Mouse (Mus musculus) MEL (cell line): ENCODE results near the gene Mif. TPM values are rescaled to one million over a fixed set of nuclear protein-coding genes. Genes with fewer than 3 reads are reported as not detected.

Experiments used
- DNase-seq: peaks from one replicate; pipeline ENCODE4 v3.0.0; 2011; ENCODE audit warnings: low read depth, low spot score
- H3K27ac ChIP-seq: 2 replicates; pipeline ENCODE4 v1.5.1; 2012; ENCODE audit warnings: low read depth, mild to moderate bottlenecking, control low read depth, low read length, moderate library complexity; ENCODE audit not compliant: control insufficient read depth
- H3K27me3 ChIP-seq, 2 experiments: fragments of 150-350 bp in 1 of 2; sonication (generic) in 1 of 2; 2 replicates each; pipeline ENCODE4 v1.6.1; 2012; ENCODE audit warnings: low read length in 2 of 2, mild to moderate bottlenecking in 2 of 2, improper control_type of control experiment in 1 of 2, moderate library complexity in 1 of 2; ENCODE audit not compliant: insufficient read depth in 2 of 2, control insufficient read depth in 1 of 2
- H3K36me3 ChIP-seq, 2 experiments: 2 replicates each; pipeline ENCODE4 v1.6.1; 2012 to 2014; ENCODE audit warnings: low read length in 2 of 2, improper control_type of control experiment in 1 of 2, inconsistent platforms in 1 of 2, mild to moderate bottlenecking in 1 of 2; ENCODE audit not compliant: insufficient read depth in 2 of 2, control insufficient read depth in 1 of 2
- H3K4me1 ChIP-seq, 2 experiments: fragments of 150-350 bp in 1 of 2; sonication (generic) in 1 of 2; 2 replicates each; pipeline ENCODE4 v1.6.1; 2012; ENCODE audit warnings: low read length in 2 of 2, improper control_type of control experiment in 1 of 2, mild to moderate bottlenecking in 1 of 2; ENCODE audit not compliant: insufficient read depth in 2 of 2, control insufficient read depth in 1 of 2
- H3K4me3 ChIP-seq, 2 experiments: fragments of 150-350 bp in 1 of 2; sonication (generic) in 1 of 2; 2 replicates each; pipeline ENCODE4 v1.5.1; 2012; ENCODE audit warnings: low read depth in 2 of 2, low read length in 2 of 2, mild to moderate bottlenecking in 2 of 2, moderate library complexity in 2 of 2, control low read depth in 1 of 2, improper control_type of control experiment in 1 of 2; ENCODE audit not compliant: control insufficient read depth in 1 of 2, insufficient read depth in 1 of 2
- H3K79me2 ChIP-seq: 2 replicates; pipeline ENCODE4 v1.6.1; 2012; ENCODE audit warnings: mild to moderate bottlenecking, low read length, moderate library complexity; ENCODE audit not compliant: control insufficient read depth, poor library complexity, insufficient read depth
- H3K9ac ChIP-seq: 2 replicates; pipeline ENCODE4 v1.6.1; 2012; ENCODE audit warnings: low read depth, mild to moderate bottlenecking, control low read depth, low read length, moderate library complexity; ENCODE audit not compliant: control insufficient read depth, poor library complexity, severe bottlenecking
- H3K9me3 ChIP-seq: fragments of 150-350 bp; sonication (generic); replicated peaks from 2 replicates; pipeline ENCODE4 v1.6.1; 2012; ENCODE audit warnings: mild to moderate bottlenecking, low read length, improper control_type of control experiment, moderate library complexity; ENCODE audit not compliant: insufficient read depth
- BHLHE40 ChIP-seq: IDR thresholded peaks from 2 replicates; pipeline ENCODE4 v1.6.1; 2012; ENCODE audit warnings: low read depth, mild to moderate bottlenecking, inconsistent platforms, low read length, improper control_type of control experiment, borderline replicate concordance
- CTCF ChIP-seq, 3 experiments: IDR thresholded peaks in 2 of 3; conservative IDR thresholded peaks in 1 of 3; 2 replicates each; pipeline ENCODE4 v1.5.1; 2011 to 2012; ENCODE audit warnings: low read length in 3 of 3, low read depth in 2 of 3, mild to moderate bottlenecking in 2 of 3, improper control_type of control experiment in 1 of 3, inconsistent platforms in 1 of 3, mixed read lengths in 1 of 3, moderate library complexity in 1 of 3; ENCODE audit not compliant: control insufficient read depth in 1 of 3, insufficient read depth in 1 of 3, poor library complexity in 1 of 3, severe bottlenecking in 1 of 3
- EP300 ChIP-seq, 2 experiments: IDR thresholded peaks; 2 replicates each; pipeline ENCODE4 v1.6.1; 2011; ENCODE audit warnings: improper control_type of control experiment in 2 of 2, low read length in 2 of 2, low read depth in 1 of 2, mild to moderate bottlenecking in 1 of 2
- GABPA ChIP-seq: IDR thresholded peaks from 2 replicates; pipeline ENCODE4 v1.6.1; 2012; ENCODE audit warnings: low read depth, mild to moderate bottlenecking, inconsistent platforms, low read length, improper control_type of control experiment, moderate library complexity
- GATA1 ChIP-seq: IDR thresholded peaks from 2 replicates; pipeline ENCODE4 v1.6.1; 2011; ENCODE audit warnings: low read depth, low read length, improper control_type of control experiment
- KAT2A ChIP-seq: conservative IDR thresholded peaks from 2 replicates; pipeline ENCODE4 v1.6.1; 2012; ENCODE audit warnings: low read depth, low read length, improper control_type of control experiment, inconsistent platforms
- MAX ChIP-seq: IDR thresholded peaks from 2 replicates; pipeline ENCODE4 v1.6.1; 2011; ENCODE audit warnings: low read length, improper control_type of control experiment
- MEF2A ChIP-seq: IDR thresholded peaks from 2 replicates; pipeline ENCODE4 v1.6.1; 2014; ENCODE audit warnings: low read depth, mild to moderate bottlenecking, inconsistent platforms, low read length, improper control_type of control experiment; ENCODE audit not compliant: poor library complexity, insufficient replicate concordance, severe bottlenecking; ENCODE audit errors: extremely low read depth
- MXI1 ChIP-seq: IDR thresholded peaks from 2 replicates; pipeline ENCODE4 v1.6.1; 2011; ENCODE audit warnings: mild to moderate bottlenecking, low read depth, low read length, improper control_type of control experiment
- NELFE ChIP-seq: IDR thresholded peaks from 2 replicates; pipeline ENCODE4 v1.6.1; 2011; ENCODE audit warnings: low read depth, low read length, improper control_type of control experiment
- NRF1 ChIP-seq: IDR thresholded peaks from 2 replicates; pipeline ENCODE4 v1.6.1; 2014; ENCODE audit warnings: low read depth, mild to moderate bottlenecking, inconsistent platforms, low read length, improper control_type of control experiment, moderate library complexity; ENCODE audit not compliant: poor library complexity, insufficient read depth, severe bottlenecking
- RAD21 ChIP-seq: IDR thresholded peaks from 2 replicates; pipeline ENCODE4 v1.6.1; 2011; ENCODE audit warnings: mild to moderate bottlenecking, low read depth, low read length, improper control_type of control experiment
- RCOR1 ChIP-seq: IDR thresholded peaks from 2 replicates; pipeline ENCODE4 v1.6.1; 2012; ENCODE audit warnings: low read depth, mild to moderate bottlenecking, inconsistent platforms, low read length, improper control_type of control experiment
- SMC3 ChIP-seq: IDR thresholded peaks from 2 replicates; pipeline ENCODE4 v1.6.1; 2011; ENCODE audit warnings: low read depth, low read length, improper control_type of control experiment
- USF1 ChIP-seq: IDR thresholded peaks from 2 replicates; pipeline ENCODE4 v1.6.1; 2014; ENCODE audit warnings: low read depth, mild to moderate bottlenecking, inconsistent platforms, low read length, improper control_type of control experiment, moderate library complexity
- USF2 ChIP-seq, 2 experiments: IDR thresholded peaks; 2 replicates each; pipeline ENCODE4 v1.6.1; 2011 to 2012; ENCODE audit warnings: improper control_type of control experiment in 2 of 2, low read length in 2 of 2, borderline replicate concordance in 1 of 2, inconsistent platforms in 1 of 2, low read depth in 1 of 2, mild to moderate bottlenecking in 1 of 2; ENCODE audit not compliant: insufficient read depth in 1 of 2
- ZNF384 ChIP-seq: IDR thresholded peaks from 2 replicates; pipeline ENCODE4 v1.6.1; 2012; ENCODE audit warnings: low read depth, mild to moderate bottlenecking, inconsistent platforms, low read length, improper control_type of control experiment
- polyA plus RNA-seq, 2 experiments: library from polyadenylated mRNA; stranded (reverse) in 1 of 2; unstranded in 1 of 2; fragments of >175 nt in 1 of 2; fragments of >200 nt in 1 of 2; gene quantifications; 2 replicates each; pipeline versions ENCODE4 v1.2.1 to v1.2.4; 2012; ENCODE audit warnings: low replicate concordance in 2 of 2, low read depth in 1 of 2; ENCODE audit not compliant: insufficient read length in 2 of 2, insufficient read depth in 1 of 2, missing spikeins in 1 of 2
- total RNA-seq: library from RNA; depleted of rRNA; stranded (reverse); fragments of 300-350 nt; gene quantifications from 2 replicates; pipeline ENCODE4 v1.2.3, GENCODE M21; 2012

Mif gene
- total and polyA plus RNA-seq, 3 experiments, result 817 to 2,606 (median 862) TPM

DNA sequence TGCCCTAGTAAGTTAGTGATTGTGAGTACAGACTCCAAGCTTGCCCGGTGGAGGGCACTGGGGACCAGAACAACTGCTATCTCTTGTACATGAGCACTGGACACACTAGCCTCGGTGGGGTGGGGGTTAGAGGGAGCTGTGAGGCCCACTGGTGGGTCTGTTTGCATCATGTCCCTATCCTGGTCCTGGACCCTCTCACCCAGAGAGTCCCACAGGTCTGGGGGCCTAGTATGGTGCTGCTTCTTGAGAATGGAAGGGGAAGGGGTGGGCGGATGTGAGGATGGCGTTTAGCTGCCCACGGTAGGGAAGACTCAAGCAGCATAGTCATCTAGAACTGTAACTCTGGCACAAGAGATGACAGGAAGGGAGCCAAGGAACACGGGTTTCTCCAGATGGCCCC lies 5.2 kb downstream of the Mif start:
- DNase-seq, result no peak
- H3K36me3 ChIP-seq, result peaks cover 0 to 9% of the 10 kb centered on the region in 2 experiments; a peak in 2 of 4 replicates
- TF ChIP-seq GATA1, result no peak
- no peak for TF ChIP-seq ZNF384
- no peak for TF ChIP-seq RAD21
- no peak for TF ChIP-seq NRF1
- TF ChIP-seq RCOR1, result no peak
- no peak for TF ChIP-seq MAX
- no peak for TF ChIP-seq MXI1
- TF ChIP-seq USF1, result no peak
- no peak for TF ChIP-seq EP300 (IDR thresholded peaks at IDR 0.05; ENCODE audit: low read depth in 1 of 2, low read length in 2 of 2)
- TF ChIP-seq MEF2A, result no peak
- TF ChIP-seq USF2 (IDR thresholded peaks at IDR 0.05; ENCODE audit: borderline replicate concordance in 1 of 2, insufficient read depth in 1 of 2, low read depth in 1 of 2, low read length in 2 of 2), result no peak
- no peak for TF ChIP-seq CTCF (IDR thresholded peaks at IDR 0.05 in 2 of 3, conservative IDR thresholded peaks at IDR 0.05 in 1 of 3; ENCODE audit: control insufficient read depth in 1 of 3, insufficient read depth in 1 of 3, low read depth in 2 of 3, low read length in 3 of 3, poor library complexity in 1 of 3, severe bottlenecking in 1 of 3)
- no peak for TF ChIP-seq BHLHE40
- TF ChIP-seq SMC3, result no peak
- no peak for TF ChIP-seq KAT2A
- no peak for TF ChIP-seq NELFE
- TF ChIP-seq, all 39 proteins: peak for 0
- no peak overlapping the region for H3K9ac ChIP-seq
- H3K9me3 ChIP-seq, result no peaks in the 10 kb centered on the region
- peaks cover 0 to 9% of the 10 kb centered on the region in 2 experiments; a peak in 1 of 4 replicates for H3K4me1 ChIP-seq
- H3K4me3 ChIP-seq, result no peak overlapping the region
- H3K79me2 ChIP-seq, result peaks cover 14% of the 10 kb centered on the region
- no peaks in the 10 kb centered on the region for H3K27me3 ChIP-seq
- H3K27ac ChIP-seq, result no peak overlapping the region

DNA sequence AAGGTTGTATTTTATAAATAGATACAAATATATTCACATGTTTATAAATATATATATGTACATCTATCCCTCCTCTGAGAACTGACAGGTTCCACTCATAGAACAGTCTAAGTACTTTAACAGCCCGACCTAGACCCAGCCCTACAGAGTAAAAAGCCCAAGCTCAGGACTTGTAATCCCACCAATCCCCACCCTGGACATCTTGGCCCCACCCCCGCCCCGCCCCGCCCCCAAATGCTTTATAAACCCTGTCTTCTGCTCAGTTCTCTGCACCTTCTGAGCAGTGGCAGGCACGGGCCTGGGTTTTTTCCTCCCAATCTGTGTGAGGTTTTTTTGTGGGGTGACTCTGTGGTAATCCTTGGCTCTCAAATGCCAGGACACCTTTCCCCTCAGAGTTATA lies 5.9 kb downstream of the Mif start:
- no peak overlapping the region for H3K4me3 ChIP-seq
- H3K4me1 ChIP-seq, result peaks cover 0 to 9% of the 10 kb centered on the region in 2 experiments; a peak in 1 of 4 replicates
- no peaks in the 10 kb centered on the region for H3K27me3 ChIP-seq
- no peak overlapping the region for H3K27ac ChIP-seq
- H3K79me2 ChIP-seq, result peaks cover 8% of the 10 kb centered on the region
- peak; percentile 59 for DNase-seq
- H3K36me3 ChIP-seq, result peaks cover 0 to 9% of the 10 kb centered on the region in 2 experiments; a peak in 2 of 4 replicates
- no peaks in the 10 kb centered on the region for H3K9me3 ChIP-seq
- no peak overlapping the region for H3K9ac ChIP-seq
- TF ChIP-seq MAX, result no peak
- TF ChIP-seq GABPA, result no peak
- TF ChIP-seq KAT2A, result no peak
